8 mouse cellular contexts compared by ENCODE assay signal in the genomic region with DNA sequence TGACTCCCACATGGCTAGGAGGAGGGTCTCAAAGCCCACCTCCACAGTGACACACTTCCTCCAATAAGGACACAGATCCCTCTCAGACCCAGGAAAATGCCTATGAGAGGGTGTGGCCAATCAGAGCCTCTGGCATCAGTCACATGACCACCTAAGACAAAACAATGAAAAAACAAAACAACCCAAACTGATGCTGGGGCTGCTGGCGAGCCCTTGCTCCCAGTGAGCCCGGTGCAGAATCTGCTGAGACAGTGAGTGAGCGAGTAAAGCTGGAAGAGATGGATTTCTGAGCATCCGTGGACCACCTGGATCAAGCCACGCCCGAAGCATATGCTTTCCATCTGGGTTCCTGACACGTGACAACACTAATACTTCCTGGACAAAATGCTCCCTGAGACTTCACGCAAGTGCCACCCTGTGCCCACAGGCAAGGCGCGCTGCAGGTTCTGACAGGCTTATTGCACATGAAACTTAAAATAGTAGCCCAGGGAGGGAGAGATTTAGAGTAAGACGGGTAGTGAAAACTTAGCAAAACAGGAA. TPM values are rescaled to one million over a fixed set of nuclear protein-coding genes. Genes with fewer than 3 reads are reported as not detected.
A peak's percentile ranks its signal among the peaks of the same experiment; 100 is the strongest.
DNase-seq lines count a peak whose midpoint lies in the region; ATAC-seq and TF ChIP-seq lines count a peak whose summit lies in the region.

No protein-coding gene starts in this region.

- H3K9me3 ChIP-seq in hindbrain, embryonic 11.5 days (ENCODE audit: control insufficient read depth, low read length), result no peaks in the 10 kb centered on the region

- no peak for TF ChIP-seq POLR2A in bone marrow macrophage, adult 2 months (IDR thresholded peaks at IDR 0.05; ENCODE audit: borderline replicate concordance, low read depth, low read length)

- no peaks in the 10 kb centered on the region for H3K79me2 ChIP-seq in macrophage (ENCODE audit: inconsistent target)

- H3K27ac ChIP-seq in bone marrow macrophage, adult 2 months (ENCODE audit: insufficient read depth, low read depth, low read length), result peak overlapping the region; percentile 40
- H3K27ac ChIP-seq in hindbrain, embryonic 11.5 days (ENCODE audit: low read depth, low read length), result no peak overlapping the region
- peak overlapping the region; percentile 32 for H3K27ac ChIP-seq in macrophage

- DNase-seq in kidney, adult 11 months, result peak; percentile 35
- DNase-seq in kidney, postnatal 25 days, result no peak
- peak; percentile 50 for DNase-seq in hindbrain, embryonic 11.5 days (ENCODE audit: low spot score)
- DNase-seq in thymus, postnatal 14 days, result peak; percentile 21
- no peak for DNase-seq in heart, adult 11 months

- no peak for TF ChIP-seq CTCF in bone marrow macrophage, adult 2 months (IDR thresholded peaks at IDR 0.05; ENCODE audit: low read depth, low read length)

- H3K27me3 ChIP-seq in hindbrain, embryonic 11.5 days (ENCODE audit: control insufficient read depth, insufficient read depth, low read length), result no peaks in the 10 kb centered on the region

- H3K36me3 ChIP-seq in hindbrain, embryonic 11.5 days (ENCODE audit: control insufficient read depth, insufficient read depth, low read length), result no peaks in the 10 kb centered on the region
- no peaks in the 10 kb centered on the region for H3K36me3 ChIP-seq in macrophage (ENCODE audit: inconsistent target)

- ATAC-seq in hindbrain, embryonic 11.5 days (ENCODE audit: low FRiP score), result peak; percentile 89
- ATAC-seq in frontal cortex, adult (ENCODE audit: low TSS enrichment), result no peak

- WGBS in hindbrain, embryonic 11.5 days, result 39% methylated on average over 11 of the region's 11 CpGs
- WGBS in macrophage (ENCODE audit: missing documents), result 12% methylated on average over 11 of the region's 11 CpGs

- peak overlapping the region; percentile 37; the same call in 1 of the 2 replicates for H3K9ac ChIP-seq in hindbrain, embryonic 11.5 days (ENCODE audit: low read depth, low read length)

- H3K4me1 ChIP-seq in bone marrow macrophage, adult 2 months (ENCODE audit: control insufficient read depth, insufficient read depth, low read length), result peaks cover 22% of the 10 kb centered on the region
- 0 out of 2 replicates have a peak, but pooled peaks cover 2% of the 10 kb centered on the region for H3K4me1 ChIP-seq in hindbrain, embryonic 11.5 days (replicated peaks; ENCODE audit: control insufficient read depth, insufficient read depth, low read length)

- H3K4me2 ChIP-seq in hindbrain, embryonic 11.5 days (replicated peaks; ENCODE audit: low read depth, low read length), result peak overlapping the region; percentile 48

- peak overlapping the region; percentile 51 for H3K4me3 ChIP-seq in bone marrow macrophage, adult 2 months (ENCODE audit: insufficient read depth, low read length)
- peak overlapping the region; percentile 29 for H3K4me3 ChIP-seq in hindbrain, embryonic 11.5 days (ENCODE audit: low read depth, low read length)
- H3K4me3 ChIP-seq in macrophage (ENCODE audit: inconsistent target), result peak overlapping the region; percentile 14

RNA-seq across cellular contexts. Expression of a gene that starts 16.5 kb away (rescaled TPM):
- polyA plus RNA-seq in bone marrow macrophage, adult 2 months (2012; ENCODE audit: insufficient read depth, insufficient read length, missing spikeins), result 3.2 and 4.9 TPM in 2 replicates
- 3.5 and 4.0 TPM in 2 replicates for polyA plus RNA-seq in hindbrain, embryonic 11.5 days (2014; fragmentation: Nextera tagmentation; extraction: Ambion mirVana)
- total RNA-seq in macrophage (2018; cell fraction: chromatin; rRNA removed), result 100 to 1,000 TPM in 1 of 26 experiments, 10 to 100 TPM in 23, 1 to 10 TPM in 2; 6.2 to 111 (median 29.8) TPM
- total RNA-seq in macrophage (2018; cell fraction: cytosol; rRNA removed), result 1 to 10 TPM; 2.1 to 7.1 (median 4.0) TPM
- 10 to 100 TPM in 16 of 26 experiments, 1 to 10 TPM in 10; 4.7 to 45.7 (median 11.1) TPM for total RNA-seq in macrophage (2018; cell fraction: nucleus; rRNA removed)
- 3.0 to 8.6 TPM (median 5.4 TPM) in 3 replicates for polyA plus RNA-seq in macrophage (2018)

Comparison
In these comparisons a context has a peak if more than half of its experiments do, and no peak if none do; other contexts are left out.
1. DNase-seq: peak in kidney, adult 11 months (single experiment), hindbrain, embryonic 11.5 days (single experiment) and thymus, postnatal 14 days (single experiment); none in kidney, postnatal 25 days (0 of 2) and heart, adult 11 months (single experiment).
2. Peak in every context shown above with its lines, with median percentiles within 50 percentile points of each other: H3K4me3 ChIP-seq.